Mouse (Mus musculus) erythroblast, embryonic 14.5 days (primary cell): ENCODE measurements at regions not wholly inside any gene's neighbourhood (a gene's known extent, or its start where the extent isn't known, plus 50 kb on each side); places are given as distances from the start of the nearest gene placed in this dataset.

Source experiments
- GATA1 ChIP-seq: IDR thresholded peaks from 2 replicates; pipeline ENCODE4 v1.6.1; 2012; ENCODE audit warnings: low read length, inconsistent platforms, mixed read lengths
- TAL1 ChIP-seq: IDR thresholded peaks from 3 replicates; pipeline ENCODE4 v1.6.1; 2012; ENCODE audit warnings: low read length, inconsistent platforms, mixed read lengths

DNA sequence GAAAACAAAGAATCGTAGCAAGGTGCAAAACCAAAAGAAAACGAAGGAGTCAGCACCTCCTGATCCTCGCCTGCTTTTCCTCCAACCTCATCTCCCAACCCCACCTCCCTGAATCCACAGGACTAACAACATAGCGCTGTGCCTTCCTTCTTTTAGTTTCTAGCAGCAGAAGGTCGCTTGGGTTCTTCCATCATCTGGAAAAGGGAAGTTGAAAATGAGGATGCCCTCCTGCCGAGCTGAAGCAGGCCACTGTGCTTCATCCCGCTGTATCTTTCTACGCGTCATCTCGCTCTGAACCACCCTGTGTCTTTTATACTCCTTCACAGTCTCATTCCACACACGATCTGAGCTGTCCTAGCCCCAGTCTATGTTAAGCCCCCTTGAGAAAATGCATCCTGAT, 322.1 kb downstream of the Kctd12 start:
- TF ChIP-seq GATA1, result no peak
- no peak for TF ChIP-seq TAL1
